Mouse (Mus musculus) MEL (cell line): ENCODE measurements around the gene Rtf1.

Experiments
- CTCF ChIP-seq, 3 experiments: IDR thresholded peaks in 2 of 3; conservative IDR thresholded peaks in 1 of 3; 2 replicates each; pipeline ENCODE4 v1.5.1; 2011 to 2012; ENCODE audit warnings: low read length in 3 of 3, low read depth in 2 of 3, mild to moderate bottlenecking in 2 of 3, improper control_type of control experiment in 1 of 3, inconsistent platforms in 1 of 3, mixed read lengths in 1 of 3, moderate library complexity in 1 of 3; ENCODE audit not compliant: control insufficient read depth in 1 of 3, insufficient read depth in 1 of 3, poor library complexity in 1 of 3, severe bottlenecking in 1 of 3
- POLR2A ChIP-seq, 2 experiments: IDR thresholded peaks; 2 replicates each; pipeline ENCODE4 v1.6.1; 2011 to 2012; ENCODE audit warnings: low read length in 2 of 2, mild to moderate bottlenecking in 2 of 2, control low read depth in 1 of 2, improper control_type of control experiment in 1 of 2, low read depth in 1 of 2, moderate library complexity in 1 of 2; ENCODE audit not compliant: control insufficient read depth in 1 of 2, insufficient read depth in 1 of 2, poor library complexity in 1 of 2

DNA sequence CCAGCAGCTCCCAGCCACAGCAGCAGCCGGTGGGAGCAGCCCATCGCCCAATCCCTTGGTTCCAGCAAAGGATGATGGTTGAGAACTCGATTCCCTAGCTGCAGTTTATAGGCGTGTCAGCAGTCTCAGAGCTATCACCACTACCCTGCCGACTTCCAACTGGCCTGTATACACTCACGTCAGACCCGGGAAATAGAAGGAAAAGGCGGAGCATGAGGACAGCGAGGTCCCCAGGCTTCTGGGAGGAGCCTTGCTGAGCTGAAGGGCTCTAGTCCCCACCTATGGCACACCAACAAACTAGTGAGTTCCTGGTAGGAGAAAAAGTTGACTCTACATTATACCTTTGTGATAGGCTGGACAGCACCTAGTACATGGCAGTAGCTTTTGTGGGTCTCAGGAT, 85.4 kb downstream of the Rtf1 start, which contains the start of gene Ltk:
- TF ChIP-seq POLR2A (IDR thresholded peaks at IDR 0.05; ENCODE audit: control insufficient read depth in 1 of 2, insufficient read depth in 1 of 2, low read depth in 1 of 2, low read length in 2 of 2, poor library complexity in 1 of 2): no peak
- no peak for TF ChIP-seq CTCF (IDR thresholded peaks at IDR 0.05 in 2 of 3, conservative IDR thresholded peaks at IDR 0.05 in 1 of 3; ENCODE audit: control insufficient read depth in 1 of 3, insufficient read depth in 1 of 3, low read depth in 2 of 3, low read length in 3 of 3, poor library complexity in 1 of 3, severe bottlenecking in 1 of 3)
